Mouse (Mus musculus): ENCODE measurements around the gene Jmjd1c.

DNA sequence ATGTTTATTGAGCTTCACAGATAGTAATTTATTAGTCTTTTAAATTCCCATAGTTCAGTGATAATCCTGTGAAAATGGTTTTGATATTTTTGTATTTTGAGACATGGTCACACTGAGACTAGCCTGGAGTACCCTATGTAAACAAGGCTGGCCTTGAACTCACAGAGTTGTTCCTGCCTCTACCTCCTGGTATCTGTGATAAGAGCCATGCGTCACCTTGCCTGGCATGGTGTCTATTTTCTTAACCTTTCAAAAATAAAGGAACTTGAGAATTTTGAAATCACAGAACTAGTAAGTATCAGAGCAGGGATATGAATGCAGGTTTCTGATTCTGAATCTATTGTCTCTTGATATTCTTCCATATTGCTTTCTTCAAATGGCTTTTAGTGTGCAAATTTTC, 35.8 kb downstream of the Jmjd1c start:
- no peak for TF ChIP-seq MAFK (IDR thresholded peaks at IDR 0.05; ENCODE audit: insufficient read depth, low read depth, low read length)
- TF ChIP-seq HCFC1 (IDR thresholded peaks at IDR 0.05; ENCODE audit: borderline replicate concordance, insufficient read depth, low read length): no peak
